Mouse (Mus musculus): ENCODE data around the gene Abhd17b. TPM values are rescaled to one million over a fixed set of nuclear protein-coding genes. Genes with fewer than 3 reads are reported as not detected.
"Not testable (repeated sequence)": the region's sequence is repeated elsewhere in the genome, so short reads cannot be mapped to it uniquely, and the experiment has no call there.

Abhd17b gene
- 38.3 and 40.1 TPM in 2 replicates for polyA plus RNA-seq (2015; fragmentation: Nextera tagmentation; extraction: Ambion mirVana)

DNA sequence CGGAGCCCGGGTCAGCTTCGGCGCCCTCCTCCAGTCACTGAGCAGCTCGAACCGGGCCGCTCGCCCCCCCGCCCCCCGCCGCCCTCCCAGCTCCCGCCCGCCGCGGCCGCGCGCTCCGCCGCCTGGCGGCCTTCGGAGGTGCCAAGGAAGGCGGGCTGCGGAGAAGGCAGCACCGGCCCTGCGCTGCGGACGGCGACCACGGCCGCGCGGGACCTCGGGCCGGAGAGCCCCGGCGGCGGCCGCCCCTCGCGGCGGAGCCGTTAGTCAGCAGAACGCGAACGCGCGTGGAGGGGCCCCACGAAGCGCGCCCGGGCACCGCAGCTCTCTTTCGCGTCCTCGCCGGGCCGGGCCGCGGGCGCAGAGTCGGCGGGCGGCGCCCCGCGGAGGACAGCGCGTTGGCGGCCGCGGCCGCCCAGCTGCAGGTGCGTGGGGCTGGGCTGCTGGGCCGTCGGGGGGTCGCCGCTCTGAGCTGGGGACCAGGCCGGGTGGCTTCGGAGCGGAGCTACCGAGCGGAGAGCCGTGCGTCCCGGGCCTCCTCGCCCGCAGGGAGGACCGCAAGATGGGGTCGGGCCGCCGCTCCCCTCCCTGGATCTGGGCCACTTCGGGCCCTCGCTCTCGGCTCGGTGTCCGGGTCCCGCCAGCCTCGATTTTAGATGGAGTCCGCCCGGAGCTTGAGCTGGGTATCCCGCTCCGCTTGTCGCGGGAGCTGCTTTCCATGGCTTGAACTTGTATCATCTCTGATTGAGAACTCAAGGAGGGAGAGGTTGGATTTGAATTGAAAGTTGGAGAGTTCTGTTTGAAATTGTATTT, at the start of gene Abhd17b:
TSS of gene Abhd17b (plus strand) at position 14 of the 810 bp plus-strand sequence.
- Histone ChIP-seq H3K4me2 (replicated peaks) (peak within 1 kb of the TSS; percentile 87), H3K9me3 (no peaks in the 10 kb centered on the region), H3K27ac (peak within 1 kb of the TSS; percentile 99), H3K27me3 (no peaks in the 10 kb centered on the region), H3K9ac (replicated peaks) (peak within 1 kb of the TSS; percentile 98), H3K36me3 (0 out of 2 replicates have a peak, but pooled peaks cover 3% of the 10 kb centered on the region), H3K4me3 (replicated peaks) (peak within 1 kb of the TSS; percentile 84), H3K4me1 (replicated peaks) (peaks cover 39% of the 10 kb centered on the region)
- peak; percentile 71 for ATAC-seq
- under 1% methylated on average over 101 of the region's 105 CpGs for WGBS

DNA sequence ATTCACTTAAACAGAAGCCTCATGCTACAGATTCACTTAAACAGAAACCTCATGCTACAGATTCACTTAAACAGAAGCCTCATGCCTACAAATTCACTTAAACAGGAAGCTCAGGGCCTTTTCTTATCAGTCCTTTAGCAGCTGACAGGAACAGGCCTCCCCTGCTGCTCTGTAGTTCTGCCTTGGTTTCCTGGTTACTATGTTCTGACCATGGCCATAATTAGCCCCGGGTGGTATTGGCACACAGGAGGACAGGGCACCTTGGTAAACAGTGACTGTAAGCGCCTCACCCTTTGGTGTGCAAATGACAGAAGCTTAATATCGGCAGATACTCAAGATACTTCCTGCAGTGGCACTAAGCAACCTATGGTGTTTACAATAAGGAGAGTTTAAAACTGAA, 49.1 kb upstream of the Abhd17b start:
- Histone ChIP-seq H3K9ac (replicated peaks) (no peak overlapping the region), H3K4me1 (replicated peaks) (peaks cover 12% of the 10 kb centered on the region), H3K27ac (no peak overlapping the region), H3K27me3 (no peaks in the 10 kb centered on the region), H3K36me3 (no peaks in the 10 kb centered on the region), H3K4me3 (replicated peaks) (no peak overlapping the region), H3K9me3 (0 out of 2 replicates have a peak, but pooled peaks cover 4% of the 10 kb centered on the region), H3K4me2 (replicated peaks) (no peak overlapping the region)
- 69% methylated on average over 3 of the region's 3 CpGs for WGBS
- no peak for ATAC-seq

DNA sequence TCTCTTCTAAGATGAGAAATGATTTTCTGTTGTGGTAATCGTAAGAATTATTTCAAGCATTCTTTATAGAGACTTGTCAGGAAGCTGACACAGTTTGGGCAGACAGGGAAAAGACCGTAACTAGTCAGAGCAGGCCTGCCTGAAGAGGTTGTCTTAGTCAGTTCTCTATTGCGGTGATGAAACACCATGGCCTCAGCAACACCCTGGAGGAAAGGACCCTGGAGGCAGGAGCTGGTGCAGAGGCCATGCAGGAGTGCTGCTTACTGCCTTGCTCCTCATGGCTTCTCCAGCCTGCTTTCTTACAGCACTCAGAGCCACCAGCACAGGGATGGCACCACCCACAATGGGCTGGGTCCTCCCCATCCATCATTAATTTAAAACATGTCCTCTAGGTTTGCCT, 47.7 kb upstream of the Abhd17b start:
- WGBS = 99% methylated on average over 3 of the region's 3 CpGs
- Histone ChIP-seq H3K4me2 (replicated peaks) (no peak overlapping the region), H3K4me3 (replicated peaks) (no peak overlapping the region), H3K27me3 (no peaks in the 10 kb centered on the region), H3K36me3 (no peaks in the 10 kb centered on the region), H3K27ac (no peak overlapping the region), H3K9me3 (0 out of 2 replicates have a peak, but pooled peaks cover 4% of the 10 kb centered on the region), H3K4me1 (replicated peaks) (peaks cover 6% of the 10 kb centered on the region), H3K9ac (replicated peaks) (no peak overlapping the region)
- no peak for ATAC-seq

DNA sequence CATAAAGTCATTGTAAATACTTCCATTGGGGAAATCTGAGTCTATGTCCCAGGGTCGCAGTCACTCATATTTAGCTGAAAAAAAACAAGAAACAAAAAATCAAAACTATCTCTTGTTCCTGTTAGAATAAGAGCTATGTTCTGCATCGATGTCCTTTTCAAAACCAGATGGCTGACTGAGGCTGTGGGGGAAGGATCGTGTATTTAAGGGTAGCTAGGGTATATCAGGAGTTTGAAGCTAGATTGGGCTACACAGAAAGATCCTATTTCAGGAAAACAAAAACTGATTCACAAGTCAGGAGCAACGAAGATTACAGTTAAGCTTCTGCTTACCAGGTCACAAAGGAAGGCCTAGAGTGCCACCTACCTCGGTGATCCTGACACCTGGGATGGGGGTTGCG, 42.7 kb upstream of the Abhd17b start:
- peaks cover 11% of the 10 kb centered on the region for H3K4me1 ChIP-seq (replicated peaks)
- no peak overlapping the region for H3K9ac ChIP-seq (replicated peaks)
- WGBS = 74% methylated on average over 6 of the region's 6 CpGs
- H3K27ac ChIP-seq = no peak overlapping the region
- no peaks in the 10 kb centered on the region for H3K27me3 ChIP-seq
- no peaks in the 10 kb centered on the region for H3K36me3 ChIP-seq
- ATAC-seq = no peak
- no peak overlapping the region for H3K4me2 ChIP-seq (replicated peaks)
- H3K9me3 ChIP-seq = no peaks in the 10 kb centered on the region
- no peak overlapping the region for H3K4me3 ChIP-seq (replicated peaks)

DNA sequence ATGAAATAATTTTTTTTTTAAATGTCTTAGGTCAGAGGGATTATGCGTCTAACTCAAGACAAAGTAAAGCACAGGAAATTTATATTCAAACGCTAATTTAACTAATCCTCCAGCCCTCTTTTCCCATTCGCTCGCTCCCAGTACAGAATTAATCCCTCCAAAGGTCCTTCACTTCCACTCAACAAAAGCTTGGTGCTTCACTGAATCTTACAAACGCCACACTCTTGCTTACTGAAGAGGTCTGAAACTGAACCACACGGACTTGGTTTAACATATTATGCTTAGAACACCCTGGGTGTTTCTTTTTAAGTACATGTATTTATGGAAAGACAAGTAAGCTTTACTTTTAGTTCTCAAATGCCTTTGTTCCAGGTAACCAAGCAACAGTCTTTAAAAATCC, 41.7 kb upstream of the Abhd17b start:
- no peaks in the 10 kb centered on the region for H3K36me3 ChIP-seq
- H3K27me3 ChIP-seq = no peaks in the 10 kb centered on the region
- no peak for ATAC-seq
- peaks cover 11% of the 10 kb centered on the region for H3K4me1 ChIP-seq (replicated peaks)
- no peak overlapping the region for H3K27ac ChIP-seq
- WGBS = 10% methylated on average over 6 of the region's 6 CpGs
- no peak overlapping the region for H3K4me2 ChIP-seq (replicated peaks)
- H3K9me3 ChIP-seq = no peaks in the 10 kb centered on the region
- no peak overlapping the region for H3K4me3 ChIP-seq (replicated peaks)
- H3K9ac ChIP-seq (replicated peaks) = no peak overlapping the region

DNA sequence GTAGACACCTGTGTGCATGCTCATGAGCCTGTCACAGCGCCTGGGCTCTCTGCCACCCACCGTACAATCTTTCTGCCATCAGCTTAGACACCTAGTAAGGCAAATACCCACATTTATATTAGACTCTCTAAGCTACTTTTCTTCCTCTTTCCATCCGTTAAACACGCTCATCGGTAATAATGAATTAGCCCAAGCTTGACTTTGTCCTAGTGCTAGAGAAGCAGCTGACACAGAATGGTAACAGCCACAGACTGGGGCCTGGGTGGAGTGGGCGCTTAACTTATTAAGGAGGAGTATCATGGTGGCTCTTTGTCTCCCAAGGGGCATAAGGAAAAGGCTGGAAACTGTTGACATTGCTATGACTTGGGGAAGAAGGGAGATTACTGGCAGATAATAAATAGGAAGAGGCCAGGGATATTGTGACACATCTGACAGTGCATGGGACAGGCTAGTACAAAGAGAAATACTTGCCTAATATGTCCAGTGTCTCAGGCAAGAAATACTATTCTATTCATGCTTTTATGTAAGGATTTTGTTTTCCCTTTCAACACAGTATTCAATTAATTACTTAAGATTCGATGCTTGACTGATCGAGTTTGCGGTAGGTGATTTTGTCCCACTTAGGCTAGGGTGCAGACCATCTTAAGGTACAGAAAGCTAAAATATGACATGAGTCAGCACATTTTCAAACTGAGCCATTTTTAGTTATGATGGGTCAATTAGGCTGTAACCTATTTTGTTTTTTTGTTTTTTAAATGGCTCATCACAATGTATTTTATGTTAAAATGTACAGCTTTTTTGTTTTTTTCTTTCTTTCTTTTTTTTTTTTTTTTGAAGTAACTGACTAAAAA, 41.0 kb upstream of the Abhd17b start:
- peaks cover 11% of the 10 kb centered on the region for H3K4me1 ChIP-seq (replicated peaks)
- WGBS = 49% methylated on average over 9 of the region's 9 CpGs
- H3K9ac ChIP-seq (replicated peaks) = no peak overlapping the region
- no peak overlapping the region for H3K4me3 ChIP-seq (replicated peaks)
- no peak overlapping the region for H3K27ac ChIP-seq
- no peak overlapping the region for H3K4me2 ChIP-seq (replicated peaks)
- H3K27me3 ChIP-seq = no peaks in the 10 kb centered on the region
- H3K36me3 ChIP-seq = no peaks in the 10 kb centered on the region
- ATAC-seq = 0 out of 2 replicates have a peak, but pooled peaks have one; percentile 40
- no peaks in the 10 kb centered on the region for H3K9me3 ChIP-seq

DNA sequence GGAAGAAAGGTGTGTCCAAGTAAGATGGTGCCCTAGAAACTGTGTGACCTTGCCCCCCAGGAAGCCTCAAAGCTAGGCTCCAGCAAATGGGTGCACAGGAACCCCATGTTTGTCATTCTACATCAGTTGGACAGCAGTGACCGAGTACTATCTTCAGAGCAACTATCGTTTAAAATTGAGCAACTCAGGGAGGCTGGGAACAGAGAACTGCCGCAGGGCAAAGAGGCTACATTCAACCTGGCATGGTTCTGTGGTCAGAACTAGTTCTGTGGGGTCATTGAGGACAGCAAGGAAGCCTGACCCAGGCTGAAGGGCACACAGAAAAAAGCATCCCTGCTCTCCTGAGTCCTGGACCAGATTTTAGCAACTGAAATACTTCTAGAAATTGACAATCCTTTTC, 37.2 kb upstream of the Abhd17b start:
- H3K4me1 ChIP-seq (replicated peaks) = peaks cover 11% of the 10 kb centered on the region
- H3K27ac ChIP-seq = no peak overlapping the region
- peaks cover 4% of the 10 kb centered on the region; the same call in 1 of the 2 replicates for H3K36me3 ChIP-seq
- no peak overlapping the region for H3K4me3 ChIP-seq (replicated peaks)
- no peaks in the 10 kb centered on the region for H3K9me3 ChIP-seq
- 93% methylated on average over 3 of the region's 3 CpGs for WGBS
- no peak for ATAC-seq
- no peaks in the 10 kb centered on the region for H3K27me3 ChIP-seq
- H3K4me2 ChIP-seq (replicated peaks) = no peak overlapping the region
- no peak overlapping the region for H3K9ac ChIP-seq (replicated peaks)

DNA sequence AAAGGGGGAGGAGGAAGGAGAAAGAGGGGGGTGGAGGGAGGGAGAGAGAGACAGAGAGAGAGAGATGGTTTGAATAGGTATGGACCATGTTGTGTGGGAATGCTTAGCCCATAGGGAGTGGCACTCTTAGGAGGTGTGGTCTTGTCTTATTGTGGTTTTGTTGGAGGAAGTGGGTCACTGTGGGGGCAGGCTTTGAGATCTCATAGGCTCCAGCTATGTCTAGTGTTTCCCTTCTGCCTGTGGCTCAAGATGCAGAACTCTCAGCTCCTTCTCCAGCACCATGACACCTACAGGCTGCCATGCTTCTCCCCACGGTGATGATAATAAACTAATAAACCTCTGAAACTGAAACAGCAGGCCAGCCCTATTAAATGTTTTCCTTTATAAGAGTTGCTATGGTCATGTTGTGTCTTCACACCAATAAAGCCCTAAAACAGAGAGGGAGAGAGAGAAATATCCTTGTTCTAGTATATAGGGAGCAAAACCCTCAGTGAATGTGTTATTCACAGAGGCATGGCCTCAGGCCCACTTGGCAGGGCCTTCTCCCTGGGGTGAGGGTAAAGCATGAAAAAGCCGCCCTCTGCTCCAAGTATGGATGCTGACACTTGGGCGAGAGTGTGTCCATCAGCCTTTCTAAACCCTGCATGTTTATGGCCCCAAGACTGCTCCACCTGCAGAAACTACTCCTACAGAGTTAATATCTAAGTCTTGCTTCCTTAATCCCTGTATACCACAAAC, 29.4 kb upstream of the Abhd17b start:
- Histone ChIP-seq H3K4me3 (replicated peaks) (no peak overlapping the region), H3K9me3 (no peaks in the 10 kb centered on the region), H3K27ac (no peak overlapping the region), H3K4me1 (replicated peaks) (no peaks in the 10 kb centered on the region), H3K27me3 (no peaks in the 10 kb centered on the region), H3K36me3 (no peaks in the 10 kb centered on the region), H3K9ac (replicated peaks) (no peak overlapping the region), H3K4me2 (replicated peaks) (no peak overlapping the region)
- WGBS = 90% methylated on average over 3 of the region's 3 CpGs
- no peak for ATAC-seq

DNA sequence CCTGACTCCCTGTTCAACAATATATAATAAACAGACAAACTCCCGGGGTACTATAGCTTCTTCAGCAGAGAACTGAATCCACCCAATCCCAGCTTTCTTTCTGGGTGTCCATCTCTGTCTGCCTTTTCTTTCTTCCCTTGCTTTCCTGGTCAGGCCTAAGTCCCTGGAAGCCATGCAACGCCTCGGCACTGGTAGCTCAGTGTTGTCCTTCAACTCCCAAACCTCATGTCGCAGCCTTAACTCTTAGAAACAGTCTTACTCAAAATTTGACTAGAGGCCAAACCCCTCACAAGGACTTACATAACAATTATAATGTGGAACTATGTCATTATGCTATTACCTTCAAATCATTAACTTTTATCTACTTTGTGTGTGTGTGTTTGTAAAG, 28.8 kb upstream of the Abhd17b start:
- ATAC-seq = no peak
- Histone ChIP-seq H3K36me3 (no peaks in the 10 kb centered on the region), H3K9ac (replicated peaks) (no peak overlapping the region), H3K9me3 (no peaks in the 10 kb centered on the region), H3K4me1 (replicated peaks) (no peaks in the 10 kb centered on the region), H3K4me2 (replicated peaks) (no peak overlapping the region), H3K27ac (no peak overlapping the region), H3K27me3 (no peaks in the 10 kb centered on the region), H3K4me3 (replicated peaks) (no peak overlapping the region)
- 95% methylated on average over 4 of the region's 4 CpGs for WGBS

DNA sequence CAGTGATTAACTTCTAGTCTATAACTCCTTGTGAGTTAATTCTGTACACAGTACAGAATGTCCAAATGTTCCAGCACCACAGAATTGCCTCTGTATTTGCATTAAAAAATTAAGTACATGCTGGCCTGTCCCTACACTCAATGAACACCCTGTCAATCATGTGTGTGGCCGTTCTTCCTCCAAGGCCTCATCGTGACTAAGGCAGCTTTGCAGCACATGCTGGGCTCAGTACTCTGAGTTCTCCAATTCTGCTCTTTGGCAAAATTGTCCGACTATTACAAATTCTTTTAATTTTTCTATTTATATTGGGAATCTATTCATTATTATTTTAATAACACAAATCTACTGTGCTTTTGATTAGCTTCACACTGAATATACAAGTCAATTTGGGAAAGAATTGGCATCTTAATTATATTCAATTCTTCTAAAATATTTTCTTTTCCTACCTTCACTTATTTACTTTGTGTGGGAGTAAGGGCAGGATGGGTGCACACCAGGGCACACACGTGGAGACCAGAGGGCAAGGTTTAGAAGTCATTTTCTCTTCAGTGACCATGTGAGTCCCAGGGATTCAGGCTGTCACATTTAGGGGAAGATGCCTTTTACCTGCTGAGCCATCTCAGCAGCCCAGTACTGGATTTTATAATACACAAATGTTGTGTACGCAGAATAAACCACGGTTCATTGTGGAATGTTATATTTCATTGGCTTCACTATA, 26.6 kb upstream of the Abhd17b start:
- WGBS = 86% methylated on average over 6 of the region's 6 CpGs
- H3K4me1 ChIP-seq (replicated peaks) = peaks cover 11% of the 10 kb centered on the region
- H3K9me3 ChIP-seq = no peaks in the 10 kb centered on the region
- no peak overlapping the region for H3K4me2 ChIP-seq (replicated peaks)
- H3K27ac ChIP-seq = no peak overlapping the region
- H3K9ac ChIP-seq (replicated peaks) = no peak overlapping the region
- H3K4me3 ChIP-seq (replicated peaks) = no peak overlapping the region
- no peak for ATAC-seq
- no peaks in the 10 kb centered on the region for H3K36me3 ChIP-seq
- no peaks in the 10 kb centered on the region for H3K27me3 ChIP-seq

DNA sequence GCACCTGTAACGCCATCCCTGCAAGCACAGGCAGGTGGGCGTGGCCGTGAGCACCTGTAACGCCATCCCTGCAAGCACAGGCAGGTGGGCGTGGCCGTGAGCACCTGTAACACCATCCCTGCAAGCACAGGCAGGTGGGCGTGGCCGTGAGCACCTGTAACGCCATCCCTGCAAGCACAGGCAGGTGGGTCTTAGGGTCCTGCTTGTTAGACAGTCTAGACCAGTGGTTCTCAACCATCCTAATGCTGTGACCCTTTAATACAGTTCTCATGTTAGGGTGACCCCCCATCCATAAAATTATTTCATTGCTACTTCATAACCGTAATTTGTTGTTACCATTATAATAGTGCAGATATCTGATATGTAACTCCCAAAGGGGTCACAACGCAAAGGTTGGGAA, 24.5 kb upstream of the Abhd17b start:
- not testable (repeated sequence) for H3K4me3 ChIP-seq (replicated peaks); H3K27ac ChIP-seq; H3K9ac ChIP-seq (replicated peaks); H3K27me3 ChIP-seq; H3K9me3 ChIP-seq; H3K36me3 ChIP-seq; H3K4me2 ChIP-seq (replicated peaks)
- 72% methylated on average over 9 of the region's 11 CpGs for WGBS
- peak; percentile 50; the same call in 1 of the 2 replicates for ATAC-seq
- peaks cover 11% of the 10 kb centered on the region for H3K4me1 ChIP-seq (replicated peaks)
